Mouse (Mus musculus) erythroblast, embryonic 14.5 days (primary cell): ENCODE data around the gene Lamtor1.

ENCODE experiments used
- GATA1 ChIP-seq: IDR thresholded peaks from 2 replicates; pipeline ENCODE4 v1.6.1; 2012; ENCODE audit warnings: low read length, inconsistent platforms, mixed read lengths
- TAL1 ChIP-seq: IDR thresholded peaks from 3 replicates; pipeline ENCODE4 v1.6.1; 2012; ENCODE audit warnings: low read length, inconsistent platforms, mixed read lengths

DNA sequence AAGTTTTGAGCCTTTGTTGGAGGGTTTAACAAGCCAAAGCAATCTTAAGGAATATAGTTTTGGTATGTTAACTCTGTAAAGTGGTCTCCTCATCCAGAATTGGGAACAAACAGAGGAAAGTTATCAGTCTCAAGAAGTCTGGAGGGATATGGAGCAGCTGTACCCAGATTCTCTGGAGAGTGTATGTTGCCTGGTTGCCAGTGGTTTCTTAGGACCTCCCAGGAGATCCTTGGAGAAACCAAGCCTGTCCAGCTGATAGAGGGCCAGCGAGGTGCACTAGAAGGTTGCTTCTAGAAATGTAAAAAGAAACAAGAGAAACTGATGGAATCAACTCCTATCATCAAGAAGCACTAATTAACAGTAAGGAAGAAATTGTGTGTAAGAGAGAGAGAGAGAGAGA, 45.9 kb downstream of the Lamtor1 start:
- no peak for TF ChIP-seq GATA1
- no peak for TF ChIP-seq TAL1
